Mouse (Mus musculus) testis, adult 2 months (tissue): Measurements from ENCODE around the gene Fam129b.

ENCODE experiments used
- CTCF ChIP-seq: fragments of 200-500 bp; IDR thresholded peaks from 2 replicates; pipeline ENCODE4 v1.5.1; 2012; ENCODE audit warnings: low read depth, mild to moderate bottlenecking, inconsistent platforms, low read length, moderate library complexity; ENCODE audit not compliant: control insufficient read depth, insufficient read depth, insufficient replicate concordance
- POLR2A ChIP-seq: fragments of 200-500 bp; IDR thresholded peaks from 2 replicates; pipeline ENCODE4 v1.6.1; 2012; ENCODE audit warnings: low read depth, mild to moderate bottlenecking, inconsistent platforms, low read length, moderate library complexity; ENCODE audit not compliant: control insufficient read depth

DNA sequence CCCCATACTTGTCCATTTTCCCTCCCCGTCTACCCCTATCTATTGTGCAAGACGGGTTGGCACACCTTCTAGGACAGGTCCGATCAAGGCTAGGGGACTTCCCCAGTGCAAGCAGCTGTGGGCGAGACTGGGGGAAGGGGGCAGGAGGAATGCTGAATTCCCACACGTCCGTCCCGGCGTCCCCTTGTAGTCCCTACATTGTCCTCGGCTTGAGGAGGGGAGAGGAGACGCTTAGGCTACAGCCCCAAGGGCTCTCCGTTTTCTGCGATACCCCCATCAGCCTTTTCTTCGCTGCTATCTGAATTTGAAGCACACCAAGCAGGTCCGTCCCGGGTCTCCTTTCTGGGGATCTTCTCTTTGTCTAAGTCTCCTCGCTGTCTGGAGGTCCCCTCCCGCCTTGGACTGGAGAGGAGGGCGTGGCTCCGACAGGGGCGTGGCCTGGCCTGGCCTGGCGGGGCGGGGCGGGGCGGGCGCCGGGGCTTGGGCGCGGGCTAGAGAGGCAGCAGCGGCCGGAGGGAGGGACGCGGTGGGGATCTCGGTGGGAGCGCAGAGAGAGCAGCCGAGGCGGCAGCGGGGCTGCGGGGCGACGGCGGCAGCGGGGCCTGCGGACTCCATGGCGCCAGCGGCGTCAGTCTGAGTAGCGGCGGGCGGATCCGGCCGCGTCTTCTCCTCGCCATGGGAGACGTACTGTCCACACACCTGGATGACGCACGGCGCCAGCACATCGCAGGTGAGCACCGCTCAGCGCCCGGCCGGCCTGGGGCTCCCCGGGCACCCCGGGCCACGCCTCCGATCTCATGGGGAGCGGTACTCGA is at the start of gene Fam129b:
- no peak for TF ChIP-seq CTCF
- TF ChIP-seq POLR2A, result no peak
